Mouse (Mus musculus): Measurements from ENCODE around the gene Ints7. TPM values are rescaled to one million over a fixed set of nuclear protein-coding genes. Genes with fewer than 3 reads are reported as not detected.
A peak's percentile ranks its signal among the peaks of the same experiment; 100 is the strongest.

Ints7 gene
- polyA plus RNA-seq, 1 experiment, result 32.1 TPM

- Histone ChIP-seq H3K4me3 (replicated peaks; ENCODE audit: control insufficient read depth, low read depth, low read length) (no peak overlapping the region), H3K27ac (ENCODE audit: control insufficient read depth, insufficient read depth, low read depth, low read length, poor library complexity) (no peak overlapping the region), H3K4me1 (ENCODE audit: control insufficient read depth, insufficient read depth, low read length) (peaks cover 7% of the 10 kb centered on the region)
- TF ChIP-seq POLR2A (IDR thresholded peaks at IDR 0.05; ENCODE audit: borderline replicate concordance, control insufficient read depth, low read depth, low read length) (no peak), CTCF (IDR thresholded peaks at IDR 0.05; ENCODE audit: control insufficient read depth, insufficient read depth, low read length) (no peak)
- 85% methylated on average over 3 of the region's 3 CpGs for WGBS
Measured at GRCm38 (mm10) chr1:191640848-191641247, 65.4 kb downstream of the Ints7 start.

GRCm38 (mm10) chr1:191641438-191641837 is 66.0 kb downstream of the Ints7 start:
- TF ChIP-seq CTCF (IDR thresholded peaks at IDR 0.05; ENCODE audit: control insufficient read depth, insufficient read depth, low read length) (no peak), POLR2A (IDR thresholded peaks at IDR 0.05; ENCODE audit: borderline replicate concordance, control insufficient read depth, low read depth, low read length) (no peak)
- Histone ChIP-seq H3K27ac (ENCODE audit: control insufficient read depth, insufficient read depth, low read depth, low read length, poor library complexity) (no peak overlapping the region), H3K4me3 (replicated peaks; ENCODE audit: control insufficient read depth, low read depth, low read length) (no peak overlapping the region), H3K4me1 (ENCODE audit: control insufficient read depth, insufficient read depth, low read length) (peaks cover 7% of the 10 kb centered on the region)
- 40% methylated on average over 2 of the region's 2 CpGs for WGBS

GRCm38 (mm10) chr1:191642903-191643302 is 67.5 kb downstream of the Ints7 start:
- Histone ChIP-seq H3K27ac (ENCODE audit: control insufficient read depth, insufficient read depth, low read depth, low read length, poor library complexity) (no peak overlapping the region), H3K4me1 (ENCODE audit: control insufficient read depth, insufficient read depth, low read length) (peaks cover 7% of the 10 kb centered on the region), H3K4me3 (replicated peaks; ENCODE audit: control insufficient read depth, low read depth, low read length) (no peak overlapping the region)
- WGBS, result 12% methylated on average over 4 of the region's 4 CpGs
- TF ChIP-seq CTCF (IDR thresholded peaks at IDR 0.05; ENCODE audit: control insufficient read depth, insufficient read depth, low read length), result no peak
- TF ChIP-seq POLR2A (IDR thresholded peaks at IDR 0.05; ENCODE audit: borderline replicate concordance, control insufficient read depth, low read depth, low read length), result no peak

DNA sequence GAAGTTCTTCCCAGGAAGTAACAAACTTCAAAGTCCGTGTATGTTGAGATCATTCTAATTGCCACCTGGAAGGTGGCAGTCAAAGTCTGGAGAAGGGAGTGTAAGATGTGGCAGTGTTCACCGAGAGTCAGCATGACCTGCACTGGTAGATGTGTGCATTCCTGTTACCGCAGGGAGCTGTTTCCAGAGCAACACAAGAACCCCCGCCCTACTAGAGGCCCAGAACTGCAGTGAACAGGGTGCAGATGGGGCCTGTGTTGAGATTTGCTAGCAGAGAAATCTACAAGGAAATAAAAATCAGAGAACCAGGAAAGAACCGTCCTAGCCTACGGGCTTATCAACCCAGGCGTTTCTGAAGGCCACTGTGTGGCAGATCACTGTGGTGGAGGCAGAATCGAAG is 70.5 kb downstream of the Ints7 start:
- H3K27ac ChIP-seq (ENCODE audit: control insufficient read depth, insufficient read depth, low read depth, low read length, poor library complexity), result no peak overlapping the region
- 80% methylated on average over 8 of the region's 8 CpGs for WGBS
- no peak overlapping the region for H3K4me3 ChIP-seq (replicated peaks; ENCODE audit: control insufficient read depth, low read depth, low read length)
- H3K4me1 ChIP-seq (ENCODE audit: control insufficient read depth, insufficient read depth, low read length), result peaks cover 5% of the 10 kb centered on the region
- TF ChIP-seq POLR2A (IDR thresholded peaks at IDR 0.05; ENCODE audit: borderline replicate concordance, control insufficient read depth, low read depth, low read length), result no peak
- TF ChIP-seq CTCF (IDR thresholded peaks at IDR 0.05; ENCODE audit: control insufficient read depth, insufficient read depth, low read length), result no peak

- TF ChIP-seq POLR2A (IDR thresholded peaks at IDR 0.05; ENCODE audit: borderline replicate concordance, control insufficient read depth, low read depth, low read length) (no peak), CTCF (IDR thresholded peaks at IDR 0.05; ENCODE audit: control insufficient read depth, insufficient read depth, low read length) (no peak)
- 47% methylated on average over 3 of the region's 3 CpGs for WGBS
- Histone ChIP-seq H3K27ac (ENCODE audit: control insufficient read depth, insufficient read depth, low read depth, low read length, poor library complexity) (no peak overlapping the region), H3K4me3 (replicated peaks; ENCODE audit: control insufficient read depth, low read depth, low read length) (no peak overlapping the region), H3K4me1 (ENCODE audit: control insufficient read depth, insufficient read depth, low read length) (peaks cover 2% of the 10 kb centered on the region)
Measured at GRCm38 (mm10) chr1:191647590-191647989, 72.2 kb downstream of the Ints7 start.

GRCm38 (mm10) chr1:191659441-191659840 is 84.0 kb downstream of the Ints7 start:
- H3K4me3 ChIP-seq (replicated peaks; ENCODE audit: control insufficient read depth, low read depth, low read length), result no peak overlapping the region
- 85% methylated on average over 3 of the region's 3 CpGs for WGBS
- H3K27ac ChIP-seq (ENCODE audit: control insufficient read depth, insufficient read depth, low read depth, low read length, poor library complexity), result no peak overlapping the region
- no peak for TF ChIP-seq POLR2A (IDR thresholded peaks at IDR 0.05; ENCODE audit: borderline replicate concordance, control insufficient read depth, low read depth, low read length)
- no peak for TF ChIP-seq CTCF (IDR thresholded peaks at IDR 0.05; ENCODE audit: control insufficient read depth, insufficient read depth, low read length)
- H3K4me1 ChIP-seq (ENCODE audit: control insufficient read depth, insufficient read depth, low read length), result peaks cover 4% of the 10 kb centered on the region

DNA sequence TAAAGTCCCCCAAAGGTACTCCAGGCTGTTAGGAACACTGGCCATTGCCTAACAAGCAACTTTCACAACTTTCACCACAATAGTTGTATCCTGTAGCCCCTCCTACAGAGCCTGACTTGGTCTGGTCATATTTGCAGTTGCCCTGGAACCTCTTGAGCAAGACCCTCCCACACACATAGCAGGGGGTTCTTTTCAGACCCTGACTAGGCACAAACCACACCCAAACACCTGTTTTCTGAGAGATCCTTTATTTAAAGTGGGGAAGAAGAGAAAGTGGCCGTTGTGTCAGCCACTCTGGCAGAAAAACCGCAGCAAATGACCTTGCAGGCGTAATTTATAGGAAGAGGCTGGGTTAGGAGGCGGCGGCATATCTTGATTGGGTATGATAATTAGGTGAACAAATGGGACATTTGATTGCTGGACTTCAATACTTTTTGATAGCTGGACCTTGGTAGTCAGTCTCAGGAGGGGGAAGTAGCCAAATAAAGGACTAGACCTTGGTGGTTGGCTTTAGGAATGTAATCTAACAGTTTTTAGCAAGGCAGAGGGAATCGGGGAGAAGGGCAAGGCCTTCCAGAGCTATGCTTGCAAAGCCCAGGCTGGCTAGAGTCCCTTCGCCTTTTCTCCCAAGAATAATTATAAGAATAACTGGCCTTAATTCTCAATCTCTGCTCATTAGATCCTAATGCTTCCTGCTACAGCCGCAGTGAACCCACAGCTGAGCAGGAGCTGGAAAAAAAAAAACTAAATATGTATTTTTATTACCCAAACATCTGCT is 85.8 kb downstream of the Ints7 start:
- WGBS, result 21% methylated on average over 8 of the region's 8 CpGs
- Histone ChIP-seq H3K4me1 (ENCODE audit: control insufficient read depth, insufficient read depth, low read length) (peaks cover 4% of the 10 kb centered on the region), H3K27ac (ENCODE audit: control insufficient read depth, insufficient read depth, low read depth, low read length, poor library complexity) (peak overlapping the region; percentile 66), H3K4me3 (replicated peaks; ENCODE audit: control insufficient read depth, low read depth, low read length) (no peak overlapping the region)
- TF ChIP-seq POLR2A (IDR thresholded peaks at IDR 0.05; ENCODE audit: borderline replicate concordance, control insufficient read depth, low read depth, low read length) (no peak), CTCF (IDR thresholded peaks at IDR 0.05; ENCODE audit: control insufficient read depth, insufficient read depth, low read length) (no peak)

- 41% methylated on average over 9 of the region's 9 CpGs for WGBS
- no peak overlapping the region for H3K4me3 ChIP-seq (replicated peaks; ENCODE audit: control insufficient read depth, low read depth, low read length)
- peak overlapping the region; percentile 9; the same call in 1 of the 2 replicates for H3K27ac ChIP-seq (ENCODE audit: control insufficient read depth, insufficient read depth, low read depth, low read length, poor library complexity)
- H3K4me1 ChIP-seq (ENCODE audit: control insufficient read depth, insufficient read depth, low read length), result peaks cover 4% of the 10 kb centered on the region
- no peak for TF ChIP-seq CTCF (IDR thresholded peaks at IDR 0.05; ENCODE audit: control insufficient read depth, insufficient read depth, low read length)
- TF ChIP-seq POLR2A (IDR thresholded peaks at IDR 0.05; ENCODE audit: borderline replicate concordance, control insufficient read depth, low read depth, low read length), result no peak
Measured at GRCm38 (mm10) chr1:191662178-191662898, 86.9 kb downstream of the Ints7 start.

All from bone marrow, adult 2 months (tissue).